Mouse (Mus musculus) E14TG2a.4 (cell line): ENCODE measurements at regions not wholly inside any gene's neighbourhood (a gene's known extent, or its start where the extent isn't known, plus 50 kb on each side); places are given as distances from the start of the nearest gene placed in this dataset.

Experiments used
- CTCF ChIP-seq: conservative IDR thresholded peaks from 2 replicates; pipeline ENCODE4 v1.5.1; 2014; ENCODE audit warnings: low read length
- NANOG ChIP-seq: IDR thresholded peaks from 2 replicates; pipeline ENCODE4 v1.6.1; 2014; ENCODE audit warnings: borderline replicate concordance, low read length, mixed read lengths
- POU5F1 ChIP-seq: IDR thresholded peaks from 2 replicates; pipeline ENCODE4 v1.6.1; 2014; ENCODE audit warnings: low read length, borderline replicate concordance

DNA sequence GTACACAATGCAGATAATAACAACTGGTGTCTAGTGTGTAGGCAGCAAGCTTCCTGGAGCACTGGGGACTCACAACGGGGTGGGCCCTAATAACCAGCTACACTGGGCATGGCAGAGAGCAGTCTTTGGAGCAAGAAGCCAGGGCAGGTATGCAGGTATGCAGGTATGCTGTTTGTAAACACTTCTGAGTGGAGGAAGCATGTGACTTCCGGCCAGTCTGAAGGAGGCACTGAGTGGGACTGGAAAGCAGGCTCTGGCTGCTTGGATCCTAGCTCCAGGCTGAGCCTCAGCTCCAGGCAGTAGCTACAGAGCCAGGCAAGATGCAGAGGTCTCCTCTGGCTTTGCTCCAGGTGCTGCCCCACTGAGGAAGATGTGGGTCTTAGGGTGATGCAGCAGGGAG is 129.9 kb downstream of the 2410131K14Rik start:
- TF ChIP-seq CTCF = no peak
- TF ChIP-seq POU5F1 = no peak
- no peak for TF ChIP-seq NANOG
